Mouse (Mus musculus): ENCODE results near the gene Hist2h2bb. TPM values are rescaled to one million over a fixed set of nuclear protein-coding genes. Genes with fewer than 3 reads are reported as not detected.
"Not testable (repeated sequence)": the region's sequence is repeated elsewhere in the genome, so short reads cannot be mapped to it uniquely, and the experiment has no call there.

Hist2h2bb gene
- polyA plus RNA-seq, 1 experiment from 2014 or later = 21.8 TPM

GRCm38 (mm10) chr3:96287334-96287733 is 17.8 kb downstream of the Hist2h2bb start:
- ATAC-seq (ENCODE audit: low FRiP score, low TSS enrichment); H3K4me2 ChIP-seq (replicated peaks; ENCODE audit: low read depth, low read length); H3K9me3 ChIP-seq (ENCODE audit: control insufficient read depth, low read length); H3K4me3 ChIP-seq (ENCODE audit: low read length); H3K27ac ChIP-seq (ENCODE audit: low read depth, low read length); H3K36me3 ChIP-seq (ENCODE audit: control insufficient read depth, insufficient read depth, low read length); H3K4me1 ChIP-seq (ENCODE audit: control insufficient read depth, insufficient read depth, low read length); H3K9ac ChIP-seq (ENCODE audit: low read depth, low read length): not testable (repeated sequence)
- H3K27me3 ChIP-seq (ENCODE audit: control insufficient read depth, insufficient read depth, low read length) = peaks cover 11% of the 10 kb centered on the region
- whole genome bisulfite sequencing = 91% methylated on average over 11 of the region's 11 CpGs

GRCm38 (mm10) chr3:96289201-96289600 is 19.6 kb downstream of the Hist2h2bb start:
- Histone ChIP-seq H3K4me1 (ENCODE audit: control insufficient read depth, insufficient read depth, low read length) (no peaks in the 10 kb centered on the region), H3K9me3 (ENCODE audit: control insufficient read depth, low read length) (no peaks in the 10 kb centered on the region), H3K4me2 (replicated peaks; ENCODE audit: low read depth, low read length) (no peak overlapping the region), H3K36me3 (ENCODE audit: control insufficient read depth, insufficient read depth, low read length) (no peaks in the 10 kb centered on the region), H3K27me3 (ENCODE audit: control insufficient read depth, insufficient read depth, low read length) (no peaks in the 10 kb centered on the region), H3K4me3 (ENCODE audit: low read length) (no peak overlapping the region), H3K9ac (ENCODE audit: low read depth, low read length) (no peak overlapping the region), H3K27ac (ENCODE audit: low read depth, low read length) (no peak overlapping the region)
- ATAC-seq (ENCODE audit: low FRiP score, low TSS enrichment) = no peak
- WGBS = 81% methylated on average over 3 of the region's 3 CpGs

GRCm38 (mm10) chr3:96290727-96291126 is 21.2 kb downstream of the Hist2h2bb start:
- WGBS = 94% methylated on average over 3 of the region's 3 CpGs
- H3K27ac ChIP-seq (ENCODE audit: low read depth, low read length) = not testable (repeated sequence)

GRCm38 (mm10) chr3:96292641-96293040 is 23.1 kb downstream of the Hist2h2bb start:
- no peaks in the 10 kb centered on the region for H3K36me3 ChIP-seq (ENCODE audit: control insufficient read depth, insufficient read depth, low read length)
- H3K4me3 ChIP-seq (ENCODE audit: low read length) = no peak overlapping the region
- no peaks in the 10 kb centered on the region for H3K9me3 ChIP-seq (ENCODE audit: control insufficient read depth, low read length)
- H3K27me3 ChIP-seq (ENCODE audit: control insufficient read depth, insufficient read depth, low read length) = no peaks in the 10 kb centered on the region
- H3K9ac ChIP-seq (ENCODE audit: low read depth, low read length) = no peak overlapping the region
- WGBS = 51% methylated on average over 6 of the region's 6 CpGs
- no peaks in the 10 kb centered on the region for H3K4me1 ChIP-seq (ENCODE audit: control insufficient read depth, insufficient read depth, low read length)
- no peak overlapping the region for H3K27ac ChIP-seq (ENCODE audit: low read depth, low read length)
- ATAC-seq (ENCODE audit: low FRiP score, low TSS enrichment) = no peak
- no peak overlapping the region for H3K4me2 ChIP-seq (replicated peaks; ENCODE audit: low read depth, low read length)

More at GRCm38 (mm10) chr3:96290727-96291126, 21.2 kb downstream of the Hist2h2bb start:
- H3K27me3 ChIP-seq (ENCODE audit: control insufficient read depth, insufficient read depth, low read length); H3K4me3 ChIP-seq (ENCODE audit: low read length); ATAC-seq (ENCODE audit: low FRiP score, low TSS enrichment); H3K9me3 ChIP-seq (ENCODE audit: control insufficient read depth, low read length); H3K4me2 ChIP-seq (replicated peaks; ENCODE audit: low read depth, low read length); H3K4me1 ChIP-seq (ENCODE audit: control insufficient read depth, insufficient read depth, low read length); H3K36me3 ChIP-seq (ENCODE audit: control insufficient read depth, insufficient read depth, low read length); H3K9ac ChIP-seq (ENCODE audit: low read depth, low read length): not testable (repeated sequence)

- 49% methylated on average over 5 of the region's 5 CpGs for WGBS
- H3K27ac ChIP-seq (ENCODE audit: low read depth, low read length) = no peak overlapping the region
- H3K4me2 ChIP-seq (replicated peaks; ENCODE audit: low read depth, low read length) = no peak overlapping the region
- H3K9me3 ChIP-seq (ENCODE audit: control insufficient read depth, low read length) = no peaks in the 10 kb centered on the region
- no peaks in the 10 kb centered on the region for H3K4me1 ChIP-seq (ENCODE audit: control insufficient read depth, insufficient read depth, low read length)
- H3K4me3 ChIP-seq (ENCODE audit: low read length) = no peak overlapping the region
- no peaks in the 10 kb centered on the region for H3K27me3 ChIP-seq (ENCODE audit: control insufficient read depth, insufficient read depth, low read length)
- no peak for ATAC-seq (ENCODE audit: low FRiP score, low TSS enrichment)
- H3K36me3 ChIP-seq (ENCODE audit: control insufficient read depth, insufficient read depth, low read length) = no peaks in the 10 kb centered on the region
- H3K9ac ChIP-seq (ENCODE audit: low read depth, low read length) = no peak overlapping the region
These were observed 23.8 kb downstream of the Hist2h2bb start for GRCm38 (mm10) chr3:96293368-96293767.

GRCm38 (mm10) chr3:96293787-96294186 is 24.2 kb downstream of the Hist2h2bb start, which contains the start of gene Fcgr1:
Fcgr1 (minus strand) TSS chr3:96293969.
- Histone ChIP-seq H3K9me3 (ENCODE audit: control insufficient read depth, low read length) (no peaks in the 10 kb centered on the region), H3K27ac (ENCODE audit: low read depth, low read length) (no peak within 1 kb of the TSS), H3K4me2 (replicated peaks; ENCODE audit: low read depth, low read length) (no peak within 1 kb of the TSS), H3K27me3 (ENCODE audit: control insufficient read depth, insufficient read depth, low read length) (no peaks in the 10 kb centered on the region), H3K4me3 (ENCODE audit: low read length) (no peak within 1 kb of the TSS), H3K9ac (ENCODE audit: low read depth, low read length) (no peak within 1 kb of the TSS), H3K4me1 (ENCODE audit: control insufficient read depth, insufficient read depth, low read length) (no peaks in the 10 kb centered on the region), H3K36me3 (ENCODE audit: control insufficient read depth, insufficient read depth, low read length) (no peaks in the 10 kb centered on the region)
- ATAC-seq (ENCODE audit: low FRiP score, low TSS enrichment) = no peak
- WGBS = 81% methylated on average over 4 of the region's 4 CpGs

GRCm38 (mm10) chr3:96298360-96298759 is 28.8 kb downstream of the Hist2h2bb start:
- Histone ChIP-seq H3K4me3 (ENCODE audit: low read length) (no peak overlapping the region), H3K4me2 (replicated peaks; ENCODE audit: low read depth, low read length) (no peak overlapping the region), H3K9me3 (ENCODE audit: control insufficient read depth, low read length) (no peaks in the 10 kb centered on the region), H3K27me3 (ENCODE audit: control insufficient read depth, insufficient read depth, low read length) (no peaks in the 10 kb centered on the region), H3K27ac (ENCODE audit: low read depth, low read length) (no peak overlapping the region), H3K36me3 (ENCODE audit: control insufficient read depth, insufficient read depth, low read length) (no peaks in the 10 kb centered on the region), H3K4me1 (ENCODE audit: control insufficient read depth, insufficient read depth, low read length) (no peaks in the 10 kb centered on the region), H3K9ac (ENCODE audit: low read depth, low read length) (no peak overlapping the region)
- ATAC-seq (ENCODE audit: low FRiP score, low TSS enrichment) = no peak
- WGBS = 92% methylated on average over 4 of the region's 4 CpGs

- Histone ChIP-seq H3K9me3 (ENCODE audit: control insufficient read depth, low read length) (no peaks in the 10 kb centered on the region), H3K27me3 (ENCODE audit: control insufficient read depth, insufficient read depth, low read length) (no peaks in the 10 kb centered on the region), H3K27ac (ENCODE audit: low read depth, low read length) (no peak overlapping the region), H3K36me3 (ENCODE audit: control insufficient read depth, insufficient read depth, low read length) (no peaks in the 10 kb centered on the region), H3K4me2 (replicated peaks; ENCODE audit: low read depth, low read length) (no peak overlapping the region), H3K9ac (ENCODE audit: low read depth, low read length) (no peak overlapping the region), H3K4me1 (ENCODE audit: control insufficient read depth, insufficient read depth, low read length) (no peaks in the 10 kb centered on the region), H3K4me3 (ENCODE audit: low read length) (no peak overlapping the region)
- ATAC-seq (ENCODE audit: low FRiP score, low TSS enrichment) = no peak
- 98% methylated on average over 2 of the region's 2 CpGs for WGBS
These were observed 30.0 kb downstream of the Hist2h2bb start for GRCm38 (mm10) chr3:96299562-96299961.

- H3K27ac ChIP-seq (ENCODE audit: low read depth, low read length) = no peak overlapping the region
- H3K9me3 ChIP-seq (ENCODE audit: control insufficient read depth, low read length) = no peaks in the 10 kb centered on the region
- no peaks in the 10 kb centered on the region for H3K27me3 ChIP-seq (ENCODE audit: control insufficient read depth, insufficient read depth, low read length)
- 69% methylated on average over 26 of the region's 26 CpGs for WGBS
- H3K36me3 ChIP-seq (ENCODE audit: control insufficient read depth, insufficient read depth, low read length) = no peaks in the 10 kb centered on the region
- peak overlapping the region; percentile 6; the same call in 1 of the 2 replicates for H3K4me3 ChIP-seq (ENCODE audit: low read length)
- ATAC-seq (ENCODE audit: low FRiP score, low TSS enrichment) = no peak
- peak overlapping the region; percentile 29 for H3K4me2 ChIP-seq (replicated peaks; ENCODE audit: low read depth, low read length)
- 0 out of 2 replicates have a peak overlapping the region, but pooled peaks have one; percentile 12 for H3K9ac ChIP-seq (ENCODE audit: low read depth, low read length)
- H3K4me1 ChIP-seq (ENCODE audit: control insufficient read depth, insufficient read depth, low read length) = no peaks in the 10 kb centered on the region
These were observed 31.4 kb downstream of the Hist2h2bb start for GRCm38 (mm10) chr3:96300706-96301529.
